Mouse (Mus musculus) liver, embryonic 14.5 days (tissue): ENCODE measurements around the gene Rrbp1. TPM values are rescaled to one million over a fixed set of nuclear protein-coding genes. Genes with fewer than 3 reads are reported as not detected.

ENCODE experiments used
- ATAC-seq: fragments of 200-750 bp; cut with Nextera tagmentation; 2 replicates; pipeline ENCODE4 v1.8.0; 2017; ENCODE audit warnings: moderate number of reproducible peaks, mild to moderate bottlenecking, moderate library complexity; ENCODE audit not compliant: insufficient read depth
- DNase-seq, 3 experiments: peaks; one replicate each; pipeline ENCODE4 v3.0.0-alpha.2; 2012 to 2013; ENCODE audit warnings: low read depth in 3 of 3, low spot score in 3 of 3
- H3K27ac ChIP-seq: fragments of 300-500 bp; sonication (generic); 2 replicates; pipeline ENCODE4 v1.5.1; 2014; ENCODE audit warnings: moderate library complexity, mild to moderate bottlenecking, control low read depth, inconsistent platforms
- H3K27me3 ChIP-seq: fragments of 300-500 bp; sonication (generic); 2 replicates; pipeline ENCODE4 v1.6.1; 2014; ENCODE audit warnings: mild to moderate bottlenecking, low read length, moderate library complexity; ENCODE audit not compliant: control insufficient read depth, insufficient read depth
- H3K36me3 ChIP-seq: fragments of 300-500 bp; sonication (generic); replicated peaks from 2 replicates; pipeline ENCODE4 v1.6.1; 2014; ENCODE audit warnings: low read depth; ENCODE audit not compliant: control insufficient read depth, insufficient read depth
- H3K4me1 ChIP-seq, 2 experiments: fragments of 200-500 bp in 1 of 2; fragments of 300-500 bp in 1 of 2; sonication (generic) in 1 of 2; replicated peaks; 2 replicates each; pipeline ENCODE4 v1.6.1; 2012 to 2014; ENCODE audit warnings: antibody characterized with exemption in 1 of 2, inconsistent platforms in 1 of 2, low read length in 1 of 2; ENCODE audit not compliant: control insufficient read depth in 2 of 2, insufficient read depth in 2 of 2
- H3K4me2 ChIP-seq: fragments of 300-500 bp; sonication (generic); 2 replicates; pipeline ENCODE4 v1.6.1; 2014; ENCODE audit warnings: low read depth, mild to moderate bottlenecking, control low read depth, moderate library complexity
- H3K4me3 ChIP-seq, 2 experiments: fragments of 200-500 bp in 1 of 2; fragments of 300-500 bp in 1 of 2; sonication (generic) in 1 of 2; 2 replicates each; pipeline ENCODE4 v1.5.1; 2012 to 2014; ENCODE audit warnings: low read depth in 2 of 2, low read length in 2 of 2, mild to moderate bottlenecking in 2 of 2, control low read depth in 1 of 2, inconsistent platforms in 1 of 2, moderate library complexity in 1 of 2; ENCODE audit not compliant: insufficient read depth in 1 of 2
- H3K9ac ChIP-seq: fragments of 300-500 bp; sonication (generic); replicated peaks from 2 replicates; pipeline ENCODE4 v1.6.1; 2014; ENCODE audit warnings: mild to moderate bottlenecking, control low read depth, moderate library complexity
- H3K9me3 ChIP-seq: fragments of 300-500 bp; sonication (generic); 2 replicates; pipeline ENCODE4 v1.6.1; 2016; ENCODE audit warnings: low read length, mixed read lengths; ENCODE audit not compliant: control insufficient read depth
- CTCF ChIP-seq: IDR thresholded peaks from 2 replicates; pipeline ENCODE4 v1.5.1; 2016; ENCODE audit warnings: antibody characterized with exemption, low read depth, control low read depth
- EP300 ChIP-seq: IDR thresholded peaks from 2 replicates; pipeline ENCODE4 v1.6.1; 2016; ENCODE audit warnings: antibody characterized with exemption, low read depth
- WGBS: fragments of 180-500 bp; shearing (Covaris S2); extraction: QIAGEN DNeasy Blood & Tissue Kit; methylation state at CpG from one replicate; pipeline ENCODE4 v1.1.7; 2014; ENCODE audit not compliant: insufficient replicate concordance; 5-methylcytosine and 5-hydroxymethylcytosine counted together
- polyA plus RNA-seq, 2 experiments: library from polyadenylated mRNA; depleted of rRNA in 1 of 2; stranded (reverse) in 1 of 2; unstranded in 1 of 2; fragments of >200 nt; fragmentation: Nextera tagmentation in 1 of 2; extraction: Ambion mirVana in 1 of 2; gene quantifications; 2 replicates each; pipeline versions ENCODE4 v1.2.1 to v1.2.3; 2012 to 2014

The Rrbp1 gene
- 40.4 and 83.7 TPM in 2 replicates for polyA plus RNA-seq (2012; rRNA removed)
- polyA plus RNA-seq (2014; fragmentation: Nextera tagmentation; extraction: Ambion mirVana): 39.6 and 41.2 TPM in 2 replicates

DNA sequence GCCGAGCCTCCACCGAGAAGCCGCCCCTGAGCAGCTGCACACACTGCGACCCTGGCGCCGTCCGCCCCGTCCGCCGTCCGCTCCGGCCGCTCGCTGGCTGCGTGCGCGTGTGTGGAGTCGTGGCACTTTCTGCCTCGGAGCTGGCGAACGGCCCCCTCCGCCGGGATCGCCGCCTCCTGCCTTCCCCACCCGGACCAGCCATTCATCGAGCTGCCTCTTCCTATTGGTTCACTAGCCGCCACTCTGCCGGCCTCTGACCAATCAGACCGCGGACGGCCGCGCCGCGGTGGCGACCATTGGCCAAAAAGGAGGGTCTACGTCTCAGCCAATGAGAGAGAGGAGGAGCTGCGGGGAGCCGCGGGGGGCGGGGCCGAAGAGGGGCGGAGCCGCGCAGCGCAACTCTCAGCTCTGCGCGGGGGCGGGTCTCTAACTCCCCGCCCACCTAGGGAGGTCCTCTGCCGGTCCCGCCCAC, at the start of gene Rrbp1:
Gene Rrbp1, minus strand, starts transcription at position 184 of the 472 bp plus-strand sequence.
- Histone ChIP-seq H3K27me3 (no peaks in the 10 kb centered on the region), H3K36me3 (no peaks in the 10 kb centered on the region), H3K4me2 (peak within 1 kb of the TSS; percentile 92), H3K4me3 (peak within 1 kb of the TSS; percentile 70 to 91), H3K4me1 (peaks cover 3 to 20% of the 10 kb centered on the region in 2 experiments; a peak in 3 of 4 replicates), H3K27ac (peak within 1 kb of the TSS; percentile 80), H3K9ac (peak within 1 kb of the TSS; percentile 71), H3K9me3 (no peaks in the 10 kb centered on the region)
- 0% methylated on average over 52 of the region's 53 CpGs for WGBS
- ATAC-seq: peak; percentile 96
- no peak for TF ChIP-seq EP300
- no peak for TF ChIP-seq CTCF
- peak; percentile 94 to 97 (median 95) for DNase-seq

- no peak overlapping the region for H3K27ac ChIP-seq
- DNase-seq (no peak), ATAC-seq (no peak)
- H3K9me3 ChIP-seq: no peaks in the 10 kb centered on the region
- no peak overlapping the region for H3K4me2 ChIP-seq
- TF ChIP-seq EP300 (no peak), CTCF (no peak)
- no peaks in the 10 kb centered on the region for H3K4me1 ChIP-seq
- no peaks in the 10 kb centered on the region for H3K27me3 ChIP-seq
- WGBS: 72% methylated on average over 2 of the region's 2 CpGs
- H3K36me3 ChIP-seq: no peaks in the 10 kb centered on the region
- H3K9ac ChIP-seq: no peak overlapping the region
- no peak overlapping the region for H3K4me3 ChIP-seq
These were observed 46.7 kb upstream of the Rrbp1 start for GRCm38 (mm10) chr2:144057735-144058134.

DNA sequence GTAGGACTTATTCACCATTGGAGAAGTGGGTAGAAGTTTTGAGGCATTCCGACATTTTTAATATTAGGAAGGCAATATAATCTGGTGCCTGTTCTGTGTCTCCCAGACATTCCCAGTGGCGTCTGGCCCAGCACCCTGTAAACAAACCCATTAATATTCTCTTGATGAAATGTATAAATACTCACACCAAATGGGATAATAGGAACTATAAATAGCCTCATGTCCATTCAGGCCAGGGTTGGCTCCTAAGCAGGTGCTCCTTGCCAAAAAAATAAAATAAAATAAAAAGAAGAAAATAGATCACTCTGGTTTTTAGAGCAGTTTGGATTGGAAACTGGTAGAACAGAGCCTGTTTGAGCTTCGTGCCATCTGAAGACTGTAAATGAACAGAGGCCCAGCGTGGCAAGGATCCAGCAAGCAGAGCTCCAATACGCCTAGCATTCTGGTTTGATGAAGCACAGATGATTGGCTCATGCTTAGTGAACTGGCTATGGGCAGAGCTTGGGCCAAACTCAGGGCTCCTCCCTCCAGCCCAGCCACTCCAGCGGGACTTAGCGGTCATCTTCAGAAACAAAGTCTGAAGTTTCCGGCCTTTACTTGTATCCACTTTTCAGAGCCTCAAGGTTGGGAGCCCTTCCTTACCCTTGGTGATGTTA, 41.5 kb upstream of the Rrbp1 start:
- Histone ChIP-seq H3K4me2 (no peak overlapping the region), H3K4me1 (no peaks in the 10 kb centered on the region), H3K36me3 (no peaks in the 10 kb centered on the region), H3K4me3 (no peak overlapping the region), H3K27me3 (no peaks in the 10 kb centered on the region), H3K9me3 (no peaks in the 10 kb centered on the region), H3K9ac (no peak overlapping the region), H3K27ac (no peak overlapping the region)
- 68% methylated on average over 8 of the region's 8 CpGs for WGBS
- DNase-seq (no peak), ATAC-seq (no peak)
- TF ChIP-seq EP300: no peak
- TF ChIP-seq CTCF: no peak

DNA sequence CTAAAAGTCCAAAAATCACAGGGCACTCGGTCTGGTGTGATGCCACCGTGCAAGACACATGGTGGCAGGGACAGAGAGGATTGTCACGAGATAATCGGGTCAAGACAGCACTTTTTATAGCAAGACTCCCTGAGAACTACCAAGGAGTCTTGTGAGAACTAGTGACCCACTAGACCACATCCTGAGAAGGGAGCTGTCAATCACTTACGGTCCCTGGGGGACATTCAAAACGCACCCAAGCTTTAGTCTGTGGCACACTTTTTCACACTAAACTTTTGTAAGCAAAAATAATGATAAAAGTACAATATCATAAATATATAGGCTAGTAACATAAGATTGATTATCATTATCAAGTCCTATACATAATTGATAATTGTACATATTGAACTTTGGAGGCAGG, 39.8 kb upstream of the Rrbp1 start:
- Histone ChIP-seq H3K4me2 (no peak overlapping the region), H3K27me3 (no peaks in the 10 kb centered on the region), H3K36me3 (no peaks in the 10 kb centered on the region), H3K27ac (no peak overlapping the region), H3K4me3 (no peak overlapping the region), H3K9me3 (no peaks in the 10 kb centered on the region), H3K9ac (no peak overlapping the region), H3K4me1 (peaks cover 0 to 4% of the 10 kb centered on the region in 2 experiments; a peak in 1 of 4 replicates)
- DNase-seq (no peak), ATAC-seq (no peak)
- no peak for TF ChIP-seq CTCF
- WGBS: 43% methylated on average over 6 of the region's 6 CpGs

GRCm38 (mm10) chr2:144050146-144050680, 39.1 kb upstream of the Rrbp1 start:
- peaks cover 0 to 4% of the 10 kb centered on the region in 2 experiments; a peak in 1 of 4 replicates for H3K4me1 ChIP-seq
- no peak for ATAC-seq
- no peaks in the 10 kb centered on the region for H3K9me3 ChIP-seq
- H3K36me3 ChIP-seq: no peaks in the 10 kb centered on the region
- no peak overlapping the region for H3K9ac ChIP-seq
- 36% methylated on average over 8 of the region's 8 CpGs for WGBS
- DNase-seq: no peak
- H3K27me3 ChIP-seq: no peaks in the 10 kb centered on the region
- H3K4me3 ChIP-seq: no peak overlapping the region
- TF ChIP-seq CTCF (no peak), EP300 (no peak)
- no peak overlapping the region for H3K4me2 ChIP-seq
- no peak overlapping the region for H3K27ac ChIP-seq
